12 mouse cellular contexts compared by ENCODE assay signal in the genomic region with DNA sequence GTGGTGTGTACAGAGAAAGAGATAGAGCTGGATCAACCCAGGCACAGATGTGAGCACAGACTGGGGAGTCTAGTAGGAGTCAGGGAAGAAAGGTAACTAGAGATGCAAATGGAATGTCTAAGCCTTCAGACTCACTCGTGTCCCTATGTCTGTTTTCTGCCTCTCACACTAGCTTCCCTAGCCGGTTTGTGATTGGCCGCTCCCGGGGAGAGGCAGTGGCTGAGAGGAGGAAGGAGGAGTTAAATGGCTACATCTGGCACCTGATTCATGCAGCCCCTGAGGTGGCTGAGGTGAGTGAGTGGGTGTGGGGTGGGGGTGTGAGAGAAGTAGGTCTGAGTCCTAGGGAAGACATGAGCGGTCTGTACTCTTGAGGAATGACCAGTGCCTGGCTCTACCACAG.
"Had no signal": no experiment of that assay in that cellular context is flagged by ENCODE, and none has a peak within 500 bp of the region (broad histone marks: within the 10 kb centered on the region; RNA-seq: fewer than 3 reads in every experiment).

No protein-coding gene starts in this region.

- H3K4me1 ChIP-seq: midbrain, embryonic 13.5 days had no signal

- ATAC-seq: midbrain, embryonic 16.5 days had no signal

- H3K27ac ChIP-seq: kidney, postnatal 0 days; layer of hippocampus, adult 2 months; left cerebral cortex, adult 2 months; macrophage; midbrain, embryonic 10.5 days; midbrain, embryonic 13.5 days; neural tube, embryonic 13.5 days had no signal

- H3K4me2 ChIP-seq: lung, embryonic 14.5 days; midbrain, embryonic 13.5 days; neural tube, embryonic 13.5 days; stomach, embryonic 15.5 days had no signal

- H3K27me3 ChIP-seq: midbrain, embryonic 13.5 days; neural tube, embryonic 13.5 days; stomach, embryonic 15.5 days had no signal

- H3K4me3 ChIP-seq: layer of hippocampus, adult 2 months; left cerebral cortex, adult 2 months; midbrain, embryonic 10.5 days; midbrain, embryonic 13.5 days; myocyte; neural tube, embryonic 13.5 days; stomach, embryonic 15.5 days had no signal

- H3K9me3 ChIP-seq: midbrain, embryonic 10.5 days; midbrain, embryonic 13.5 days; neural tube, embryonic 13.5 days; stomach, embryonic 15.5 days had no signal

- H3K9ac ChIP-seq: liver, postnatal 0 days; lung, embryonic 14.5 days; midbrain, embryonic 13.5 days; neural tube, embryonic 13.5 days; stomach, embryonic 15.5 days had no signal
